Mouse (Mus musculus) v-Abl transformed pro-B cells (cell line): Measurements from ENCODE around the gene Maml3.

Source experiments
- in situ Hi-C, 2 experiments: fragments of 400-800 bp; cut with MboI; formaldehyde crosslinking; loops; one replicate each; pipeline ENCODE4 v1.15.1; 2025; ENCODE audit not compliant: unreplicated experiment in 2 of 2

Maml3 gene

DNA sequence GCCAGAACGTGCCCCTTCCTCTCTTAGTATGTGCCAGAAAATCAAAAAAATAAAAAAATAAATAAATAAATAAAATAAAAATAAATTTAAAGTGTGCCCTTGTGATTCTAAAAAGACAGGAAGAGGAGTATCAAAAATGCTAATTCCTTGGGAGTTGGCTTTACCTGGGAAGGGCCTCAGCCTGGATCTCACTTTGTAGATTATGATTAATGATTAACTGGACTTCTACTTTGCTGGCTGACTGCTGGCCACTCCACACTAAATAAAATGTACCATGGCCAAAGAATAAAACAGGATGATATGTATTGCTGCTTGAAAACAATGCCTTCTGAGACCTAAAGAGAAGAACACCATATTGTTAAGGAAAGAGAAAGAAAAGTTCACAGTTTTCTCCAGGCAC, 5.6 kb downstream of the Maml3 start:
- in situ Hi-C loops = no loop called here

DNA sequence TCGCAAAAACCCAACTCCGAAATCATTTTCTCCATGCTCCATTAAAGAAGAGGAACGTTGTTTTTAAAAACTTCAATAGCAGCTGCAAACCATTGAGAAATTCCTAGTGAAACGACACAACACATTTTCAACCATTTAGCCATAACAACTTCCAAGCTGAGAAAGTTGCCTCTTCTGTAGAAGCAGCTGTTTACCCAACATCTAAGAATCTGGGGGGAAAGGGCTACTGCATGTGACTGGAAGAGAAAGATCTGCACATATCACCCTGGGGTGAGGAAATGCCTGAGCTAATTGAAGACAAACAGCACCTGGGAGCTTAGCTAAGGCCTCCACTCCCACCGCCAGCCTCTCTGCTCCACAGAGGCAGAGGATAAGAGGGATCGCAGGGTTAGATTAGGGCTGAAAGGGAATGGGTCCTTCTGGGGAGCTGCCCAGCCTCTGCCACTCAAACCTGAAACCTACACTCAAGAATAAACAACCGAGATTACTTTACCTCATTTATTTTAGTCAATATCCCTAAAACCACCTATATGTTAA, 13.5 kb downstream of the Maml3 start:
- in situ Hi-C loops = no loop called here

DNA sequence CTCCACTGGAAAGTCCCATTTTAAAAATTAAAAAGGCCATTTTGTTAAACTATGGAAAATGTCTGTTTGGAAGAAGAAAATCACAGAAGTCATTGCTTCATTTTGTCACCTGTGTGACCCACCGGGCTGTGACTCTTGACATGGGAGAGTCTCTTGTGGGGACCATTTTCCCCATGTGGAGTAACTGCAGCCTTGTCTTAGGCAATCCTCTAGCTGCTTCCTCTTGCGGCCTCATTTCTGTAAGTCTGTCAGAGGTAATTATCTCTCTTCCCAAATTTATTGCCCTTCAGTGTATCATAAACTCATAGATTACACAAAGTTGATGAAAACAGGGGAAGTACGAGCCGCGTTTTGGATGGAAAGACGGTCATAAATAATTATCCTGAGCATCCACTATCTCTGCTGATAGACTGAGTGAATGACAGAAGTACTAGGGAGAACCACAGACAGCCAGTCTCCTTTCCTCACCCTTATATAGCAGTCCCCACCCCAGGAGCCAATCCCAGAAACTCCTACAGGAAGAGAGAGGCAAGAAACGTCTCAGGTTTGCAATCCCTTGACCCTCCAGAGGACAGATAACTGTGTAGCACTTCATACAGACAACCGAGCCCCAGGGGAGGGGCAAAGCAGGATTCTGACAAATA, 14.5 kb downstream of the Maml3 start:
- in situ Hi-C loops = no loop called here

DNA sequence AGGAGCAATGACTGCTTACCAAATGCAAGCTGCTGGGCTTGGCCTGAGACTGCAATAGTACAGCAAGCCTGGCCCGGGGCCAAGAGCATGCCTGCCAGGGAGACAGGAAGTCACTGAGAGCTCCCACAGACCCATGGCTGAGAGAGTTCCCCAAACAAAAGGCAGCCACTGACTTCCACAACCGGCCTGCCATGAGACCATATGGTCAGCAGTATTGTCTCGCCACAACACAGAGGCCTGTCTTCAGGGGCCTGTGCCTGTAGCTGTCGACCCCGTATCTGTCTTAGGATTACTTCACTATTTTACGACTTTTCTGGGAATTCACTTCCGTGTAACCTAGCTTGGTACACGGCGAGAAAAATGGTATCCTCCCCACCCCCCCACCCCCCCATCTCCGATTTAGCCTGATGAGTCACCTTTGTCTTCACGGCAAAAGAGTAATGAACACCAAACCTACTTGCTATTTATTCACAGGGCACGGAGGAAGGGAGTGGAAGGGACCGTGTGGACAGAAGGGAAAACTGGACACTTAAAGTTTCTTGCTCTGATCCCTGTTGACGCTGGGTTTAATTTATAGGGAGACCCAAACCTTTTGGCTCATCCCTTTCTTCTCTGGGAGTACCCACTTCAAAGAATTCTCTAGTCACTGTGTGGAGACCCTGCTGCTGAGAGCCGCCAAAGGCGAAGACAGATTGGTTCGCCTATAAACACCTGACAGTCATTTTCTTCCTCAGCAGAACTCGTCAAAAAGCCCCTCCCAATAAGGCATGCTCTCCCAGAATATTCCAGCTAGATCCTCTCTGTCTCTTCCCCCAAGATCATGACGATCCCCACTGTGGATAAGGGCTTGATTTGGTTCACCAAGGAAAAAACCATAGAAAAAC, 16.2 kb downstream of the Maml3 start:
- in situ Hi-C loops = no loop called here

DNA sequence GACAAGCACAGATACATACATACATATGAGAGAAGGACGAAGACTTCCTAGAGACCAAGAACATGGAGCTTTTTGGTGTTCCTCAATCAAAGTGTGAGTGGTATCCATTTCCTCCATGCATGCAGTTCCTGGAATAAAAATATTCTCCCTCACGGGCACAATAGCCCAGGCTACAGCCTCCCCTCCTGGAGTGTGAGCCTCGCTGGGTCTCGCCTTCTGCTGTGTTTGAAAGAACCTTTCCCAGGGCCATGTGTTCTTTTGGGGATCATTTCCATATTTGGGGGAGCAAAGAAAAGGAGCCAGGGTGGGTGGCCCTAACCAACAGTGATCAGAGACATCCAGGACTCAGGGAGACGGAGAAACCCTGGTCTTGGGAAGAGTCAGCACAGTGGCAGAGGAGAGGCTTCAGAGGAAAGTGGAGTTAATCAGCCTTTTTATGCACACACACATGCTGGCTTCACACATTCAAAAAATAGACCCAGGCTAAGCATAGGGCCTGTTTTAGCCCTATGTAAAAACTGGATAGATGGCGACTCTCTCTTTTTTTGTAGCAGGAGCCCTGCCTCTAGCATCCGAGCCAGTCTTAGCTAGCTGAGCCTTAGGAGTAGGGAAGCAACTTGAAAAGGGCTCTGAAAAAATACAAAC, 17.1 kb downstream of the Maml3 start:
- in situ Hi-C loops = no loop called here

DNA sequence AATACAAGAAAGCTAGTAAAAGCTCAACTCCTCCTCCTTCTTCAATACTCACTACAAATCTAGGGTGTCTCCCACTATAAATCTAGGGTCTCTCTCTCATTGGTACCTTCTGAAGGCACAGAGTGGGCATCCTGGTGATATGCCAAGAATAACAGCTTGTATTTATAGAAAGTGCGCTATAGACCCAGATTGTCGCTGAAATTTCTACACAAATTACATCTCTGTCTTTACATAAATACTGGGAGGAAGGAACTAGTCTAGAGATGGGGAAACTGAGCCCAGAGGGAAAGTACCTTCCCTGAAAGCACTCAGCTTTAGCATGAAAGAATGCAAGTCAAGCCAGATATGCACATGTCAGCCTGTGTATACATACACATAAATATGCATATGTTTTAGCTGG, 26.1 kb downstream of the Maml3 start:
- in situ Hi-C loops = no loop called here

DNA sequence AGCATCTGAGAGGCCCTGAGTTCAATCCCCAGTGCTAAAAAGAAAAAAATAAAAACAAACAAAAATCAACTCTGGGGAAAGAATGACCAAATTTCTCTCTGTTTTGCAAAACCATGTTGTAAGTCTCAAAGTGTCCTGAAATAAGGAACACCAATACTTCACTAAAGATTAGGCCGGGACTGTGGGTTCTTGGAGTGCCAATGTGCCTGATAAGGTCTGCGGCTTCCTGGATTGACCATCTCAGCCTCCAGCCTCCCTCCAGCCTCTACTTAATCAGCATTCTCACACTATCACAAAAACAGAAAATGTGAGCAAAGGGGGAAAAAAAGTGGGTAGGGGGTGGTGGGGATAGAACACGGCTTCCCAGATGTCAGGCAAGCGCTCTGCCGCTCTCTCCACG, 30.9 kb downstream of the Maml3 start:
- in situ Hi-C loops = no loop called here

DNA sequence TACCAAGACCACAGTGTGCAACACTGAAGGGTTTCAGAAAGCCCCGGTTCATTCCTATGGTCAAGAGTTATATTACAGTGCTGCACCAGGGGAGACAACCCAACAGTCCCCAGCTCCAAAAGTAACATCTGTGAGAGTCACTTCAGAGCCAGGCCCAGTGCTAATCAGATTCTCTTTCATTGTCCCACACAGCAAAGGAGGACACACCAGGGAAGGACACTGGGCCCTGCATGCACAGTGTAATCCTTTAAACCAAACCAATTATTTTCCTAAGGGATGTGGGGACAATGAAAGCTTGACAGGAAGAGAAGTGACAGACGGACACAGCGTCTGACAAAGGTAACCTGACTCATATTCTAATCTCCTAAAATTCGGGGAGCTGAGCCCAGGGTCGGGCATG, 32.9 kb downstream of the Maml3 start:
- in situ Hi-C loops = no loop called here

DNA sequence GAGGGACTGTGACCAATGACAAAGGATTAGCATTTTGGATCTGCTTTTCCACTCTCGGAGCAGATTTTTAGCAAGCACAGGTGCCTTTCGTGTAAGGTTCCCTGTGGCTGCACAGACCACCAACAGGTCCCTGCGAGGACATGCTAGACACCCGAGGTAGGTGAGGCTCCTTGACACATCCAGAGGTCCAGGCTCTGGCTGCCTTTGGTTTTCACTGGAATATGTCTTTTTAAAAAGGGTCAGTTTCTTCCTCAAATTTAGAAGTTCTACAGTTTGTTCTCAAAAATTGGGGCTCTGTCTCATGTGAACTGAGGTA, 34.8 kb downstream of the Maml3 start:
- in situ Hi-C loops = no loop called here

DNA sequence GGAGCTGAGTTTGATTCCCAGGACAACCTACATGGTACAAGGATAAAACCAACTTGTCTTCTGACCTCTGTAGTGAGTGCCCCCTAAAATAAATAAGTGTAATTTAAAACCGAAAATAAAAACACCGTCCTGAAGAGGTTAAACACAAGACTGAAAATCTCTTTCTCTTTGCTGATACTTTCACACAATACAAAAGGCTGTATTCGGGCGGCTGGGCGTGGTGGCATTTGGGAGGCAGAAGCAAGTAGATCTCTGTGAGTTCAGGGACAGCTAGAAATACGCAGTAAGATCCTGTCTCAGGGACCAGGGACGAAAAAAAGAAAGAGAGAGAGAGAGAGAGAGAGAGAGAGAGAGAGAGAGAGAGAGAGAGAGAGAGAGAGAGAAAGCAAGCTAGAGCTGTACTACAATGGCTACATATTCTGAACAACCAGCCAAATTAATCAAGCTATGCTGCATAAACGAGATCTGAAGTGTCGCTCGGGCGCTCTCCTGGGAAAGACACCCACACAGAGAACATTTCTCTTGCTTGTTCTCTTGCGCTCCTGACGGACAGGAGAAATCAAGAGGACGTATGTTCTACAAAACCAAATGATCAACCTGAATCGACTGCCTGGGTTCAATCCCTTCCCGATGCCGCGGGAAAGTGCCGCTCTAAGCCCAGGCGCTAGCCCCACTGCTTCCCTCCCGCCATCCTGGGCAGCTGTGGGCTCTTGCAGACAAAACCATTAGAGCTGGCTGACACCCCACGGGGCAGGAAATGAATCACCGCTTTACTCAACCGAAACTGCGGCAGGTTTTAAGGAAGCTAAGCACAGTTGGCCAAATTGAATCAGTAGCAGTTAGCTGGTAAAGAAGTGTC, 35.3 kb downstream of the Maml3 start:
- in situ Hi-C loops = loop anchor here in 1 of 2 experiments (5.0 kb wide), 1 partner anchor 33 kb away; no protein-coding TSS in a partner anchor

DNA sequence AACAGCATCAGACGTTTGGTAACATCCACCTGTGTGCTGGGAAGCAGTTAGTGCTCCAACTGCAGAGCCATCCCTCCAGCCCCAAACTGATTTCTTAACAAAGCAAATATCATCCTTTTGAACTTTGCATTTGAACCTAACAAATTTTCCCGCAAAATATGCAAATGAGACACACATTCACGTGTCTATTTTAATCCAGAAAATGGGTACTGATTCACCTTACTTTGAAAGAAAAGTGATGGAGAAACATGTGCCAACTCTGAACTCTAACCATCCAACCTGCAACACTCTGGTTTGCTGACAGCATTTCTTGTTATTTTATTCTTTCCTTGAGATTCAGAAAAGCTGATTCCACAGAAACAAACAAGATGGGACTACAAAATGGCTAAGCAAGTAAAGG, 36.0 kb downstream of the Maml3 start:
- in situ Hi-C loops = loop anchor here in 1 of 2 experiments (5.0 kb wide), 1 partner anchor 33 kb away; no protein-coding TSS in a partner anchor

DNA sequence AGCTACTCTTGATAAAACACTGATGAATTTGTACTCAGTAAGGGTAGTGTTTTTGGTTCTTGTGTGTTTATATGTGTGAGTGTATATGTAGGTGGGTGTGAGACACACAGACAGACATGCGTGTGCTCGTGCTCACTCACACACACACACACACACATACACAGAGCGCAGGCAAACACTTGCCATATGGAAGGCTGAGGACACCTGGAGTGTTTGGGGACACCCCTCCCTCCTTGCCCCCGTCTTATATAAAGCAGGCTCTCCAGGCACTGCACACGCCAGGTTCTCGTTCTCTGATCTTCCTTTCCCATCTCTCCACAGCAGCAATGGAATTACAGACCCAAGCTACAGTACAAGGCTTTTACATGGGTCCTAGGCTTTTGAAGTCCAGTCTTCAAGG, 37.7 kb downstream of the Maml3 start:
- in situ Hi-C loops = loop anchor here in 1 of 2 experiments (5.0 kb wide), 1 partner anchor 35 kb away; no protein-coding TSS in a partner anchor

DNA sequence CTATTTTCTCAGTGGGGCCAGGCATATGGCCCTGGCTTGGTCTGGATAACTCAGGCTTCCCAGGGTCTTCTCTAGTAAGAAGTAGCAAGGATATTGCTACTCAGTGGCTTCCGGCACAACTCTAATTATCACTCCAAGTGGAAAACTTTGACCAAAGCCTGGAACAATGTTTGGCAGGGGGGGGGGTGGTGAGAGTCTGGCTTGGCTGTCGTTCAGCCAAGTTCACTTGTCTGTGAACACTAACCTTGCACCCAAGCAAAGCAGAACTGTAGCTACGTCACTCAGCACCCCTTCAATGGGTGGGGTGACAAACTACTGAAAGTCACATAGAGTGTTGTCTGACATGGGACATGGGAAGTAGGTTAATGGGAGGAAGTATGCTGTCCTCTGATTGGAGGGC, 38.7 kb downstream of the Maml3 start:
- in situ Hi-C loops = loop anchor here in 1 of 2 experiments (5.0 kb wide), 1 partner anchor 36 kb away; no protein-coding TSS in a partner anchor

DNA sequence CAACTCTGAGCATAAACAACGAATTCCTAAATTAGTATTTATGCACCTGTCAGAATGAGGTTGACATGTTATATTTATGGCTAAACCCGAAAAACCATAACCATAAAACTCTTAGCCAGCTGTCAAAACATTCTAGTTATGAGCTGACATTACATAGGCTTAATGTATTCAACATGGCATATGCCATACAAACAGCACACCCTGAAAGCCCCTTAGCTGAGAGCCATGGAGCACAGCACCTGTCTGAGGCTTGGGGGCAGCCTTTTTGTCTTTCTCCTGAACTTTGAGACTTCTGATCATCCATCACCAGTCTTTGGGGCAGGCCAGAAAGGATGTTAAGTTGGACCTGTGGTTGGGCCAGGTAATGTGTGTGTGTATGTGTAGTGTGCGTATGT, 41.6 kb downstream of the Maml3 start:
- in situ Hi-C loops = loop anchor here in 1 of 2 experiments (5.0 kb wide), 1 partner anchor 61 kb away; no protein-coding TSS in a partner anchor

DNA sequence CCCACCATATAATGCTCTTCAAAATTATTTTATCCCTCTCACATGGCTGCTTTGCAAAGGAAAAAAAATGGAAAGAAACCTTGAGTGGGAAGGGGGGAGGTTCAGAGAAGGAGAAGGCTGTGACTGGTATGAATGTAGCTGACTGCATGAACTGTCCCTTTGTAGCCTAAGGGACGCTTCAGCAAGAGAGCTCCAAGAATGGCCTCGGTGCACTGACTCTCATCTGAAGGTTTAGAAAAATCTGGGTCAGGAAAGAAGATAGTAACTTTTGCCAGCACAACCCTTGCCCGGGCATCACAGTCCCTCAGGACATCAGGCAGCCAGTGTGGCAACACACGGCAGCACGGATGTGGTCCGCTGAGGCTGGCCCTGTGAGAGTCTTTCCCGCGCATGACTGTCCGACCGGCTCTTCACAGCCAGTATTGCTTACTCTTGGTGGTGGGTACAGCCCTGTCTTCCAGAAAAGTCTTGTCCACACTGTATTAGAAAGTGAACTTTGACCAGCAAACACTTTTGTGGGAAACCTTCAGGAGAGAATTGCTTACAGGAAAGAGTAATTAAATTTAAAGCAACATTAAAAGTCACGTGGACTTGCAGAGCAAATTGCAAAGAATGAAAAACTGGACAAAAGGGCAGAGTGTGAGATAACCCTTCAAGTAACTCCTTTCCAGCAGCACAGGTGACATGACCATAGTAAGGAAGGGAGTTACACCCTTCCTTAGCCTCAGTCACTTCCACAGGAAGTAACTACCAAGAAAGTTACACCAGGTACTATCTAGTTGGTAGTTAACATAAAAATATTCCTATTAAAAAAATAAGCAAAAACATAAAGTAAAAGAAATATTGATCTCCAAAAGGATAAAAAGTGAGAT, 42.3 kb downstream of the Maml3 start:
- in situ Hi-C loops = loop anchor here in 1 of 2 experiments (5.0 kb wide), 1 partner anchor 60 kb away; no protein-coding TSS in a partner anchor

DNA sequence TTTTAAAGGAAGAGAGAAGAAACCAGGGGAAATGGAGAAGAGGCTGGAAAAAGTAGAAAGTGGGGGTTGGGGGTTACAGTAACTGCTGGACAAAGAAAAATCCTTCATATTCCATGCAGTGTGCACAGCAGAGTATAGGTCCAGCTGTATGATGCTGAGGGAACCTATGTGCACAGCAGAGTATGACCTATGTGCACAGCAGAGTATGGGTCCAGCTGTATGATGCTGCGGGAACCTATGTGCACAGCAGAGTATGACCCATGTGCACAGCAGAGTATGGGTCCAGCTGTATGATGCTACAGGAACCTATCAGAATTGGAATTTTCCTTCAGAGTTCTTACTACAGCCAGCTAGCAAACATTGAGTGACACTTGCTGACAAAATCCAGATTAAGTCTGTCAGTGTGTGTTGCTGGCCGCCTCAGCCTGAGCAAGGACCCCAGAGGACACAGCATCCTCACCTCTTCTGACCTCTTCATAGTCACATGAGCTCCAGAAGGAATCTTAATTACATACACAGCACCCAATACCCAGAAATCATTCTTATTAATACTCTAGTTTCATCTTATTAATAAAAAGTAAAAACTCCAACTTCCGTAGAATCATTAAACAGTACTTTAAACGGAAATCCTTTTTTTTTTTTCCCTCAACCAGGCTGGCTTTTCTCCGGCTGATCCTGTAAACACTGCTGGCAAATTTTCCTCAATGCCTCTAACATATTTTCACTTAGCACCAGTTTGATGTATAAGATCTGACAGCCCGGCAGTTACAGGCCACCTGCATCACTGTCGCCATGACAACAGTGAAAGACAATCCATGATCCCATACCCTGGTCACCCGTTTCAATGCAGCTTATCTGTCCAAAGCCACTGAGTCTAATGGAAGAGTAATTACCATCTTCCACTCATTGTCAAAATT, 43.1 kb downstream of the Maml3 start:
- in situ Hi-C loops = loop anchor here in 1 of 2 experiments (5.0 kb wide), 1 partner anchor 59 kb away; no protein-coding TSS in a partner anchor

DNA sequence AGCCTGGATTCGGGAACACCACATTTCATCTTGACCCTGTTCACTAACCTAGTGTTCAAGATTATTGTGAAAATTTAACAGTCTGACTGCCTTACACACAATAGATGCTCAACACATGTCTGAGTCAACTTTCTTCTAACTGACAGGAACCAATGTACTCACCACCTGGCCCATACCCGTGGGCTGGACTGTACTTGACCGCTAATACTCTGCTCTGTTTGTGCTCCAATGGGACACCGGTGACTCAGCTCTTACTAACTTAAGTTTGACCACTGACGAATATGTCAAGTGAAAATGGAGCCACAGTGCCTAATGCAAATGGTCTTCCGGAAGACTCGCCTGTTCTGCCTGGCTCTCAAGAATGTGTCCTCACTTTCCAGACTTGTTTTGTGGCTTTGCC, 44.0 kb downstream of the Maml3 start:
- in situ Hi-C loops = loop anchor here in 1 of 2 experiments (5.0 kb wide), 1 partner anchor 59 kb away; no protein-coding TSS in a partner anchor

DNA sequence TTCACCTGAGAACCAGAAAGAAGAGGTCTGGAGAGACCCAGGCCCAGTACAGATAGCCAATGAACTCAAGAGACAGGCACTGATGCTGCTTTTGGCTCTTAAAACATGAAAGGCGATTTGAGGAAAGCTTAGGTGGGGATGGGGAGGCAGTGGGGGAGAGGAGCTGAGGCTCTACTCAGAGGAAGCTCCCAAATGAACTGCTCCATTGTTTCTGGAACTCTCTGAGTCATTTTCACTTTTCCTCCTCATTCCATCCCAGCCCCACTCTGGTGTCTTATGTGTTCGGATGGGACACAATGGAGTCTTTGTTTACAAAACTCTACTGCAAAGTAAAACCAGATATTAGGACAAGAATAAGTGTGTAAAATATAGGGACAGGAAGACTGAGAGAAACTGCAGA, 53.1 kb downstream of the Maml3 start:
- in situ Hi-C loops = no loop called here
